Mouse (Mus musculus): ENCODE measurements around the gene Homer2. TPM values are rescaled to one million over a fixed set of nuclear protein-coding genes. Genes with fewer than 3 reads are reported as not detected.

Gene Homer2
- polyA plus RNA-seq, 1 experiment from 2014 or later, result 27.0 TPM

Other genes with a start within 250 kb of the Homer2 start
- 121 and 134 TPM in 2 replicates for gene Ap3b2, start 213.6 kb downstream of the Homer2 start, polyA plus RNA-seq (2015; fragmentation: Nextera tagmentation; extraction: Ambion mirVana)
- not detected in 2 replicates for gene BC048679, start 209.2 kb downstream of the Homer2 start, polyA plus RNA-seq (2015; fragmentation: Nextera tagmentation; extraction: Ambion mirVana)
- 0.09 and 0.25 TPM in 2 replicates for gene Fsd2, start 140.6 kb downstream of the Homer2 start, polyA plus RNA-seq (2015; fragmentation: Nextera tagmentation; extraction: Ambion mirVana)
- 6.2 TPM in 2 replicates for gene Whamm, start 136.3 kb downstream of the Homer2 start, polyA plus RNA-seq (2015; fragmentation: Nextera tagmentation; extraction: Ambion mirVana)
- 134 and 135 TPM in 2 replicates for gene Ramac, start 55.4 kb upstream of the Homer2 start, polyA plus RNA-seq (2015; fragmentation: Nextera tagmentation; extraction: Ambion mirVana)
- 52.7 and 53.5 TPM in 2 replicates for gene 3110040N11Rik, start 82.0 kb upstream of the Homer2 start, polyA plus RNA-seq (2015; fragmentation: Nextera tagmentation; extraction: Ambion mirVana)
- gene Btbd1, start 121.9 kb upstream of the Homer2 start, polyA plus RNA-seq (2015; fragmentation: Nextera tagmentation; extraction: Ambion mirVana), result 87.2 and 95.1 TPM in 2 replicates
- gene Gm10160, start 148.3 kb upstream of the Homer2 start, polyA plus RNA-seq (2015; fragmentation: Nextera tagmentation; extraction: Ambion mirVana), result not detected in 2 replicates
- 10.1 and 11.2 TPM in 2 replicates for gene Tm6sf1, start 151.5 kb upstream of the Homer2 start, polyA plus RNA-seq (2015; fragmentation: Nextera tagmentation; extraction: Ambion mirVana)
- gene Hdgfl3, start 226.9 kb upstream of the Homer2 start, polyA plus RNA-seq (2015; fragmentation: Nextera tagmentation; extraction: Ambion mirVana), result 61.4 and 62.5 TPM in 2 replicates

Measured in hindbrain, embryonic 13.5 days (tissue).